Mouse (Mus musculus) macrophage (primary cell): ENCODE data around the gene 9330161L09Rik. TPM values are rescaled to one million over a fixed set of nuclear protein-coding genes. Genes with fewer than 3 reads are reported as not detected.
A peak's percentile ranks its signal among the peaks of the same experiment; 100 is the strongest.
"Not testable (repeated sequence)": the region's sequence is repeated elsewhere in the genome, so short reads cannot be mapped to it uniquely, and the experiment has no call there.

Experiments used
- H3K27ac ChIP-seq: fragments of 350-480 bp; formaldehyde crosslinking; 2 replicates; pipeline ENCODE4 v1.9.0; 2021
- H3K36me3 ChIP-seq: fragments of 350-480 bp; formaldehyde crosslinking; 2 replicates; pipeline ENCODE4 v1.9.0; 2021; ENCODE audit errors: inconsistent target
- H3K4me3 ChIP-seq: fragments of 350-480 bp; formaldehyde crosslinking; 2 replicates; pipeline ENCODE4 v1.9.0; 2021; ENCODE audit errors: inconsistent target
- H3K79me2 ChIP-seq: fragments of 350-480 bp; formaldehyde crosslinking; 2 replicates; pipeline ENCODE4 v1.9.0; 2021; ENCODE audit errors: inconsistent target
- WGBS: methylation state at CpG from one replicate; pipeline ENCODE4 v1.1.7; 2026; ENCODE audit warnings: inconsistent platforms; ENCODE audit not compliant: missing documents; 5-methylcytosine and 5-hydroxymethylcytosine counted together
- polyA plus RNA-seq: library from polyadenylated mRNA; stranded (reverse); fragments of 250-400 nt; gene quantifications from 3 replicates; pipeline ENCODE4 v1.2.4, GENCODE M21; 2018; ENCODE audit warnings: inconsistent platforms
- total RNA-seq, 78 experiments: library from RNA; depleted of rRNA; stranded (reverse); fragments of 250-400 nt; gene quantifications; 1 replicate in 9 of 78; 2 replicates in 24 of 78; 3 replicates in 43 of 78; 4 replicates in 2 of 78; pipeline ENCODE4 v1.2.4; 2018; ENCODE audit warnings: inconsistent platforms in 56 of 78

The 9330161L09Rik gene
- 10 to 100 TPM in 5 of 26 experiments, 1 to 10 TPM in 21; 3.2 to 14.5 (median 6.1) TPM for total RNA-seq (2018; cell fraction: chromatin; rRNA removed)
- 1 to 10 TPM in 1 of 26 experiments, under 1 TPM in 24, not detected in 1; 0.15 to 1.1 (median 0.51) TPM for total RNA-seq (2018; cell fraction: cytosol; rRNA removed)
- 1 to 10 TPM; 1.2 to 7.3 (median 3.5) TPM for total RNA-seq (2018; cell fraction: nucleus; rRNA removed)
- polyA plus RNA-seq: 0.57 TPM in 1 of 3 replicates, not detected in the others

DNA sequence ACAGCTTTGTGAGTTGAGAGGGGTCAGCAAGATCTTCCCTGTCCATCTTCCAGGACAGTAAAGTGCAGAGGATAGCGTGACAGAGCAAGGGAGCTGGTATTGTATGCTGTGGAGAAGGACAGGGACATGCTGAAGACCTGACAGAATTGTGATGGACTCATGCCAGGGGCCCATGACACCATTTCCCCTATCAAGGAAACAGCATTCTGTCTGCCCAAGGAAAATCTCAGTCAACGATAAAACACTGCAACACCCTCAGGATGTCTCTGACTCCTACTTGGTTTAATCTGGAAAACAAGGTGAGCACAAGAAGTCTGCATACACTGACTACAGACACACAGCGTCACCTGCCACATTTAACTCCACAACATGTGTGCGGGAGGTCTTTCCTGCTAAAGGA is at the start of gene 9330161L09Rik:
9330161L09Rik (minus strand) TSS at position 101 of the 400 bp plus-strand sequence.
- WGBS: 88% methylated on average over 4 of the region's 4 CpGs

DNA sequence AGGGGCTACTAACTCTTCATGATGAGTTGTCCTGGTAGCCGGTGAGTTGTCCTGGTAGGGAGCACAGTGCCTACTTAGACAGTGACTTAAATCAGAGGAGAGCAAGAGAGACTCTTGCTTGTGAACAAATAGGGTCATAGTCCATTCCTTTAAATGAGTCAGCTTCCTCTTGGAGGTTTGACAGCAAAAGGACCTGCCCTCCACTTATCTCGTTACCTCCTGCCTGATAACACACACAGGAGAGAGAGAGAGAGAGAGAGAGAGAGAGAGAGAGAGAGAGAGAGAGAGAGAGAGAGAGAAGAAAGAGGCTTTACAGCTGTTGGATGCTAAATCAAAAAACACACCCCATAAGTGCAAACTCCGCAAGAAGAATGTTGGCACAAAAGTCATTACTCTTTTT is 49.5 kb upstream of the 9330161L09Rik start, which contains the start of gene Ifi27l2b:
Ifi27l2b (minus strand) TSS at position 84 of the 400 bp plus-strand sequence.
- H3K4me3 ChIP-seq: no peak within 1 kb of the TSS
- H3K36me3 ChIP-seq: no peaks in the 10 kb centered on the region
- 40% methylated on average over 2 of the region's 3 CpGs for WGBS
- no peak within 1 kb of the TSS for H3K27ac ChIP-seq
- no peaks in the 10 kb centered on the region for H3K79me2 ChIP-seq

More for the DNA sequence above, at the start of gene 9330161L09Rik:
- Histone ChIP-seq H3K36me3 (peaks cover 75% of the 10 kb centered on the region), H3K4me3 (no peak within 1 kb of the TSS), H3K79me2 (no peaks in the 10 kb centered on the region), H3K27ac (no peak within 1 kb of the TSS)

GRCm38 (mm10) chr12:103456727-103457126 is 49.1 kb upstream of the 9330161L09Rik start:
- H3K4me3 ChIP-seq, H3K27ac ChIP-seq, H3K36me3 ChIP-seq, H3K79me2 ChIP-seq: not testable (repeated sequence)
- no CpG with 5 or more reads among the region's 1 CpGs for WGBS

GRCm38 (mm10) chr12:103453361-103453760 is 45.7 kb upstream of the 9330161L09Rik start:
- Histone ChIP-seq H3K4me3 (no peak overlapping the region), H3K27ac (no peak overlapping the region), H3K79me2 (no peaks in the 10 kb centered on the region), H3K36me3 (no peaks in the 10 kb centered on the region)

- no peaks in the 10 kb centered on the region for H3K36me3 ChIP-seq
- H3K79me2 ChIP-seq: peaks cover 26% of the 10 kb centered on the region
- WGBS: 68% methylated on average over 3 of the region's 3 CpGs
- no peak overlapping the region for H3K4me3 ChIP-seq
- no peak overlapping the region for H3K27ac ChIP-seq
Measured at GRCm38 (mm10) chr12:103445060-103445459, 37.4 kb upstream of the 9330161L09Rik start.

DNA sequence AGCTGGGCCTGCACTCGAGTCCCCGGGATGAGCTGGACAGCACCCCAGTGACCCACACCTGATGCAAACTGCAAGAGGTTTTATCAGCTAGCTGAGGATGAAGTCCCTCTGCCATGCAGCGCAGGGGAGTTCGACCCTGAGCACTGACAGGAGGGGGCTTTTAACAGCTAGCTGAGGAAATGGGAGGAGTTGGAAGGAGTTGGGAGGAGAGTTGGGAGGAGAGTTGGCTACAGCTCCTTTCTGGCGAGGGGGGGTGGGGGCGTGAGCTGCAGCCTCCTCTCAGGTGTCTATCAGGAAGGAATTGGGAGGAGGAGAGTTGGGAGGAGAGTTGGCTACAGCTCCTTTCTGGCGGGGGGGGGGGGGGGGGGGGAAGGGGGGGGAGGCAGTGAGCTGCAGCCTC is 36.6 kb upstream of the 9330161L09Rik start:
- not testable (repeated sequence) for H3K27ac ChIP-seq, H3K36me3 ChIP-seq, H3K4me3 ChIP-seq
- H3K79me2 ChIP-seq: peaks cover 26% of the 10 kb centered on the region
- 68% methylated on average over 3 of the region's 7 CpGs for WGBS

DNA sequence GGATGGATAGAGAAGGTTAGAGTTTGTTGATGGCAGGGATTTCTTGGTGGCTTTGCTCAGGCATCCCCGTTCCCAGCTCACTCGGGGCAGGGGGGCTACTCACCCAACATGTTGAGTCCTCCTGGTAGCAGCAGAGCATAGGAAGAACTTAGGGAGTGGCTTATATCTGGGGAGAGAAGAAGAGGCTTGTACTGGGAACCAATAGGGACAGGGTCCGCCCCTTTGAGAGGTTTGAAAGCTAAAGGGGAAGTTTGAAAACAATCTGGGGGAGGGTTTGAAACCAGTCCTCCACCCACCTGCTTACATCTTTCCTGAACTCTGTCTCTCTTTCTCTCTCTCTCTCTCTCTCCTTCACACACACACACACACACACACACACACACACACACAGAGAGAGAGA is 35.9 kb upstream of the 9330161L09Rik start, which contains the start of gene Ifi27l2a:
Ifi27l2a (minus strand) TSS at position 157 of the 400 bp plus-strand sequence.
- no peaks in the 10 kb centered on the region for H3K36me3 ChIP-seq
- peak within 1 kb of the TSS; percentile 55 for H3K27ac ChIP-seq
- H3K4me3 ChIP-seq: peak within 1 kb of the TSS; percentile 65
- 33% methylated on average over 3 of the region's 3 CpGs for WGBS
- H3K79me2 ChIP-seq: peaks cover 26% of the 10 kb centered on the region

DNA sequence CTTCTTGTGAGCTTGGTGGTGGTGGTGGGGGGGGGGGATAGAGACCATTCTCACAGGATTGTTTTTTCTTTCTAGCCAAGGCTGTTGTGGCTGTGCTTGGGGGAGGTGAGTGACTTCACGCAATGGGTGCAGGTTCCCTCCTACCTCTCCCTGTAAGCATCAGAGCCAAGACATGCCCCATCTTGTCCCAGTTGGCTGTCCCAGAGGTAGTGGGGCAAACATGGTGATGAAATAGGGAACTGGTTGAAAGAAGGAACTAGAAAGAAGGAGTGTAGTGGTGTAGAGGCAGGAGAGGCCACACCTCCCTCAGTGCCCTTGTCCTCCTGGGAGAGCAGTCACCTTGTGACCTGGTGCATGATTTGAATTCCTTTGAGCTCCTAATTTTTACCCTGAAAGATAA is 30.0 kb upstream of the 9330161L09Rik start:
- Histone ChIP-seq H3K79me2 (peaks cover 16% of the 10 kb centered on the region), H3K36me3 (no peaks in the 10 kb centered on the region), H3K27ac (peak overlapping the region; percentile 4; the same call in 1 of the 2 replicates), H3K4me3 (no peak overlapping the region)
- WGBS: 100% methylated on average over 1 of the region's 1 CpGs

DNA sequence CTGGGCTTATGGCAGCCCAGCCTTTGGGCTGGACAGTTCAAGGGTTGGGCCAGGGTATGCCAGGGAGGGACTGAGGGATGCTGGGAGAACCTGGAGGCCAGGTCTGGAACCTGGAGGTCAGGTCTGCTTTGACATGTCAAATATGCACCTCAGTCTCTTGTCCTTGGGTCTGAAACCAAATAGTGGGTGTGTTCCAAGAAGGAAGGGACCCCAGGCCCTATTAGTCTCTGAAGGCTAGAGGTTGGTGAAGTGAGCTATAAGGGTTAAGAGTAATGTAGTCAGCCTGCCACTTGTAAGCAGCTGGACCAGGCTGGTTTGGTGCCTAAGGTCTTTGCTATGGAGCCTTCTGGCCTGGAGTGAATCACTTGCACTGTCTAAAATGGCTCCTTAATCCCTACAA is 27.2 kb upstream of the 9330161L09Rik start:
- H3K79me2 ChIP-seq: no peaks in the 10 kb centered on the region
- H3K4me3 ChIP-seq: peak overlapping the region; percentile 21
- peak overlapping the region; percentile 84 for H3K27ac ChIP-seq
- H3K36me3 ChIP-seq: no peaks in the 10 kb centered on the region

DNA sequence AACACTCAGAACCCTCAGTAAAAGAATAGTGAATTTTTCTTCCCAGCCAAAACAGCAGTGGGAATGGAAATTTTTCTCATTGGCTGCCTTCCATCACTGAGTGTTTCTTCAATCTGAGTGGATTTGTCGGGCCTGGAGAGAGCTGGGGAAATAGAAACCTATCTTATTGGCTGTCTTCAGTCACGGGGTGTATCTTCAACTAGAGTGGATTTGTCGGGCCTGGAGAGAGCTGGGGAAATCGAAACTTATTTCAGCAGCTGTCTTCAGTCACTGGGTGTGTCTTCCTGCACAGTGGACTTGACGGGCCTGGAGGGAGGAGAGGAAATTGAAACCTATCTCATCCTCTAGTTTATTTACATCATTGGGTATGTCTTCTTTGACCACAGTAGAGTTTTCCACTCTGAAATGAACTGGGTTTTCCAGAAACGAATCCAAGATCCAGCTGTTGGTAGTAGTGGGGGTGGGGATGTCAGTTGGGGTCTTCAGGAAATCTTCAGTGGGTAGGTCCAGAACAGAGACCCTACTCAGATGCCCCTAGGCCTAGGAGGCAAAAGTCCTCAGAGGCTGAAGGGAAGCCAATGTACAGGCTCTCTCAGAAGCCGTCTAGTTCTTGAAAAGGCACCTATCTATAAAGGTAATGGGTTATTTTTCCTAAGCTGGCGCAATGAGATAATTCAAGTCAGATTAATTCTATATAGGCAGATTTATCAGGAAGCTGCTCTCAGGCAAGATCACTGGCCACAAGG is 26.5 kb upstream of the 9330161L09Rik start, which contains the start of gene Ifi27:
Ifi27 (plus strand) TSS at position 226 of the 746 bp plus-strand sequence.
- 41% methylated on average over 8 of the region's 8 CpGs for WGBS
- Histone ChIP-seq H3K79me2 (no peaks in the 10 kb centered on the region), H3K27ac (peak within 1 kb of the TSS; percentile 84), H3K36me3 (no peaks in the 10 kb centered on the region), H3K4me3 (peak within 1 kb of the TSS; percentile 21)

DNA sequence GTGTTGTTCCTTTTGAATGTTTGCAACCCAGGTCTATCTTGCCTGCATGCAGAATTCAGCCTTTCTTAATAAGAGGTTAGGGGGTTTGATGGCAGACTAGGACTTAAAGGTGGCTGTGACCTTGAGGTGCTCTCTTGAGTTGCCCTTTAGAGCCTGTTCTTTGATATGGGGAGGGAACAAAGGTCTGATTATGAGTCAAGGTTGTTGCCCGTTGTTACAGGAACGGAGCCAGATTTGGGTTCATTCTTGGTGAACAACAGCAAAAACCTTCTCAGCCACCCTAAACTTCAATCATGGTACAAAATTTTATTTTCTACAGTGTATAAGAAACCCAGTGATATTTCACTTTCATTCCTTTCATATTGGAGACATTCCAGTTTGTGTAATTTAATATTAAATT is 25.8 kb upstream of the 9330161L09Rik start:
- Histone ChIP-seq H3K4me3 (no peak overlapping the region), H3K27ac (peak overlapping the region; percentile 84), H3K36me3 (no peaks in the 10 kb centered on the region), H3K79me2 (no peaks in the 10 kb centered on the region)
- 90% methylated on average over 2 of the region's 2 CpGs for WGBS

DNA sequence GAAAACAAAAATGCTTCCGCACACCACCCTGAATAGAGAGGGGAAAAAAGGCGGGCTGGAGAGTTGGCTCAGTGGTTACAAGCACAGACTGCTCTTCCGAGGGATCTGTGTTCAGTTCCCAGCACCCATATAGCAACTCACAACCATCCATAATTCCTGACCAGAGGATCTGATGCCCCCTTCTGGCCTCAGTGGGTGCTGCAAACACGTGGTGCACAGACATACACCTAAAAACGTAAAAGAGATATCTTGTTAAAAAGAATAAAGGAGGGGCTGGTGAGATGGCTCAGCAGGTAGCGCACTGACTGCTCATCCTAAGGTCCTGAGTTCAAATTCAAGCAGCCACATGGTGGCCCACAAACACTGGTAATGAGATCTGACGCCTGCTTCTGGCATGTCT is 19.1 kb upstream of the 9330161L09Rik start:
- Histone ChIP-seq H3K36me3 (no peaks in the 10 kb centered on the region; the same call in 1 of the 2 replicates), H3K27ac (no peak overlapping the region), H3K79me2 (peaks cover 39% of the 10 kb centered on the region), H3K4me3 (no peak overlapping the region)
- WGBS: 84% methylated on average over 7 of the region's 7 CpGs

- peak within 1 kb of the TSS; percentile 43 for H3K27ac ChIP-seq
- H3K4me3 ChIP-seq: peak within 1 kb of the TSS; percentile 89
- no peaks in the 10 kb centered on the region; the same call in 1 of the 2 replicates for H3K36me3 ChIP-seq
- WGBS: under 1% methylated on average over 32 of the region's 33 CpGs
- peaks cover 47% of the 10 kb centered on the region for H3K79me2 ChIP-seq
Measured at GRCm38 (mm10) chr12:103425729-103426470, 18.3 kb upstream of the 9330161L09Rik start, which contains the start of gene Ddx24. Gene Ddx24 (minus strand): TSS chr12:103425830.

DNA sequence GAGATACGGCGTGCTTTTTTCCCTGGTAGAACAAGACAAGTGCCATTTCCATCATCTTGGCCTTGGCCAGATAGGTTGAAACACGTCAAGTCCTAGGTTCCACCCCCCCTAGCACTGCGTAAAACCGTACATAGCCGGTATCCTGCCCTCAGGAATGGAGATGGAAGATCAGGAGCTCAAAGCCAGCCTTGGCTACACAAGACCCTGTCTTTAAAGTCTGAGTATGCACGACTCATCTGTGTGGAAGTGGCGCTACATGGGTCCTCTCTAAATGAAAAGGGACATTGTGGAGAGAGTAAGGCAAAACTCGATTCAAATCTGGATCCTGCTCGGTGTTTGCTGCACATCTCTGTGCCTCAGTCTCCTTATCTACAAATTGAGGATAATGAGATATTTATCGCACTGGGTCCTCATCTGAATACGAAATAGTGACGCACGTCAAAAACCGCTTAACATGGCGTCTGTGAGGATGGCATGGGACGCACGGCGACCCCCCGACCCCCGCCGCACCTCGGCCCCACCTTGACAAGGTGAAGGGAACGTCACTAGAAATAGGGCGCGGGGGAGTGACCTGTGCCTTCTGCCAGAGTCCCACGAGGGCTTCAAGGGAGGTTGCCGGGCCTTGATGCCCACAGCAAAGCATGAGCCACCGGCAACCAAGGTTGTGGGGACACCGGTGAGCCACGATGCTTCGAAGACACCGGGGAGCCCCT is 17.6 kb upstream of the 9330161L09Rik start:
- Histone ChIP-seq H3K27ac (peak overlapping the region; percentile 43), H3K36me3 (peaks cover 5% of the 10 kb centered on the region), H3K4me3 (peak overlapping the region; percentile 89), H3K79me2 (peaks cover 54% of the 10 kb centered on the region)
- 9% methylated on average over 33 of the region's 33 CpGs for WGBS
